Mouse (Mus musculus) erythroblast, embryonic 14.5 days (primary cell): ENCODE results near the gene Grtp1.

Experiments used
- GATA1 ChIP-seq: IDR thresholded peaks from 2 replicates; pipeline ENCODE4 v1.6.1; 2012; ENCODE audit warnings: low read length, inconsistent platforms, mixed read lengths
- TAL1 ChIP-seq: IDR thresholded peaks from 3 replicates; pipeline ENCODE4 v1.6.1; 2012; ENCODE audit warnings: low read length, inconsistent platforms, mixed read lengths

DNA sequence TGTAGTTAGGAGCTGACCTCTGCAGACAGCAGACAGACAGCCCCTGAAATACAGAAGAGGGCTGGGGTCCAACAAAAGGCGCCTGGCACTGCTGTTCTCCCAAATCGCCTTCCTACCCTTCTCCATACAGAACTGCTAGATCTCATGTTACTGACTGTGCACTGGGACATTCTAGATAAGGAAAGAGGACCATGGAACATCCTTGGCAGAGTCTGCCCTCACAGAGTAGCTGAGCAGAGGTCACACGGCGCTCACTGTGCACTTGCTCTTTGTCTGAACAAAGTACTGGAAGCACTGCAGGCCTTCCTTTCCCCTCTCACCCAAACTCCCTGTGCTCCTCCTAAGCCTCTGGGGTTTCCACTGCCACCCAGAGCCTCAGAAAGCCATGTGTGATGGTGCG, 58.7 kb downstream of the Grtp1 start:
- no peak for TF ChIP-seq GATA1
- no peak for TF ChIP-seq TAL1
